In the genomic region with DNA sequence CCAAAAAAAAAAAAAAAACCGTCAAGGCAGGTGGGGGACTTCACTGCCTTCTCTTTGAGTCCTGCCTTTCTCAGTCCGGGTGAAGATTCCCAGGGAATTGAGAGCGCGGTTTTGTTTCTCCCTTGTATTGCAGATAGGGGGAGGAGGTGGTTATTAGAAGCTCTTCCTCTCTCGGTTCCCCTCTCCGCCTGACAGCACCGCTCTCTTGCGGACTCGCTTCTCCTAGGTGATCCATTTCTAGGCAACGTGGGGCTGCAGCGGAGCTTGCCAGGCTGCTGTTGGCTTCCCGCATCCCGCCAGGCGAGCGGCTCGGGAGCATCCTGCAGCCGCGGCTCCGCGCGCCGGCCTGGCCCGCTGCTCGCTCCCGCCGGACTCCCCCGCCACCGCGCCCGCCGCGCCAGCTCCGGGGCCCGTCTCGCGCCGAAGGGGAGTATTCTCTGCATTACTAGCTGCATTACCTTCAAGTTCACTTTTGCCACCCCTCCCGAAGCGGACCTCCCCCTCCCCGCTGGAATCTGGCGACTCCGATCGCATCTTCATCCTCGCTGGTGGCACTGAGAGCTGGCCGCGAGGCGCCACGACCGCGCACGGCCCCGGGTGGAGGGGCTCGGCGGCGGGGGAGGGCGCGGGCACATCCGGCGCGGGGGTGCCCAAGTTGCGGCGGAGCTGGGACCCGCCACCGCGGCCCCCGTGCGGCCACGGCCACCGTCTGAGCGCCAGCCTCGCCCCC, we compare ENCODE assay signal across 8 mouse cellular contexts. TPM values are rescaled to one million over a fixed set of nuclear protein-coding genes. Genes with fewer than 3 reads are reported as not detected.
DNase-seq lines count a peak whose midpoint lies in the region; ATAC-seq and TF ChIP-seq lines count a peak whose summit lies in the region.

Gene Grid2 (plus strand): TSS at position 51 of the 730 bp plus-strand sequence.

- TF ChIP-seq POLR2A in lung, adult 2 months (IDR thresholded peaks at IDR 0.05; ENCODE audit: borderline replicate concordance, extremely low read depth, low read depth, low read length), result no peak
- 0 out of 2 replicates have a peak, but pooled peaks have one; percentile 14 for TF ChIP-seq POLR2A in cortical plate, adult 2 months (IDR thresholded peaks at IDR 0.05; ENCODE audit: extremely low read depth, insufficient read depth, low read length)

- DNase-seq in lung, adult 2 months, result no peak
- no peak for DNase-seq in lung, adult 18-20 months
- peak; percentile 69 to 73 for DNase-seq in layer of hippocampus, postnatal 14 days (ENCODE audit: low spot score in 2 of 2)
- peak; percentile 4 for DNase-seq in lung, postnatal 10 days
- peak; percentile 52 to 54 for DNase-seq in right cerebral cortex, postnatal 36 days (ENCODE audit: low spot score in 2 of 2)

- peak; percentile 35; the same call in 1 of the 2 replicates for ATAC-seq in granulocyte monocyte progenitor cell, adult 5-6 weeks (replicated peaks; ENCODE audit: poor library complexity, severe bottlenecking)
- no peak for ATAC-seq in CD4-positive, CD25-positive, alpha-beta regulatory T cell, adult 4 months

- peak within 1 kb of the TSS; percentile 13 for H3K4me3 ChIP-seq in lung, adult 2 months (replicated peaks; ENCODE audit: extremely low read depth, low read depth, low read length)
- peak within 1 kb of the TSS; percentile 82 for H3K4me3 ChIP-seq in cortical plate, adult 2 months (ENCODE audit: insufficient read depth, low read length)

- 2% methylated on average over 71 of the region's 71 CpGs for WGBS in lung, adult 2 months

- peaks cover 5% of the 10 kb centered on the region for H3K4me1 ChIP-seq in lung, adult 2 months (ENCODE audit: control insufficient read depth, insufficient read depth, low read length)
- no peaks in the 10 kb centered on the region; the same call in 1 of the 2 replicates for H3K4me1 ChIP-seq in cortical plate, adult 2 months (ENCODE audit: control insufficient read depth, insufficient read depth, low read length)

- H3K27ac ChIP-seq in cortical plate, adult 2 months (ENCODE audit: insufficient read depth, low read length), result peak within 1 kb of the TSS; percentile 74

- TF ChIP-seq CTCF in lung, adult 2 months (IDR thresholded peaks at IDR 0.05; ENCODE audit: insufficient read depth, low read length), result no peak
- 0 out of 2 replicates have a peak, but pooled peaks have one; percentile 4 for TF ChIP-seq CTCF in cortical plate, adult 2 months (IDR thresholded peaks at IDR 0.05; ENCODE audit: extremely low read depth, insufficient read depth, low read length)

RNA-seq across cellular contexts. Expression of gene Grid2, which starts in this region (rescaled TPM):
- 0.04 and 0.05 TPM in 2 replicates for polyA plus RNA-seq in lung, adult 2 months (2012; rRNA removed)
- 8.2 and 9.0 TPM in 2 replicates for polyA plus RNA-seq in cortical plate, adult 2 months (2012; rRNA removed)
- not detected in 2 replicates for total RNA-seq in granulocyte monocyte progenitor cell, adult 5-6 weeks (2014; fragmentation: Nextera tagmentation)
- not detected in 2 replicates for total RNA-seq in granulocyte monocyte progenitor cell, adult 5-6 weeks (2017)
- 10 to 100 TPM; 17.2 to 22.0 TPM for total RNA-seq in layer of hippocampus, postnatal 14 days (2021)
- not detected for polyA plus RNA-seq in CD4-positive, CD25-positive, alpha-beta regulatory T cell, adult 4 months (2017; shearing (Covaris generic))

Comparison
In these comparisons a context has a peak if more than half of its experiments do, and no peak if none do; other contexts are left out.
1. RNA of gene Grid2 (total RNA-seq): 17.2 to 22.0 TPM in layer of hippocampus, postnatal 14 days; not detected in granulocyte monocyte progenitor cell, adult 5-6 weeks; every median in the first group is over 10 times any median in the second.
2. DNase-seq: peak in layer of hippocampus, postnatal 14 days (2 of 2), lung, postnatal 10 days (single experiment) and right cerebral cortex, postnatal 36 days (2 of 2); none in lung, adult 2 months (single experiment) and lung, adult 18-20 months (0 of 2).
3. Peak in ATAC-seq in granulocyte monocyte progenitor cell, adult 5-6 weeks; RNA of the gene not detected or under 1 TPM.